Mouse (Mus musculus): ENCODE results near the gene Lrrc8d. TPM values are rescaled to one million over a fixed set of nuclear protein-coding genes. Genes with fewer than 3 reads are reported as not detected.

Gene Lrrc8d
- total and polyA plus RNA-seq, 3 experiments: 11.4 to 258 (median 21.9) TPM

GRCm38 (mm10) chr5:105829008-105829586, 129.3 kb downstream of the Lrrc8d start:
- Histone ChIP-seq H3K27ac (ENCODE audit: control insufficient read depth, low read depth, low read length) (no peak overlapping the region), H3K36me3 (ENCODE audit: control insufficient read depth in 1 of 2, insufficient read depth in 2 of 2, low read length in 2 of 2) (no peaks in the 10 kb centered on the region), H3K9ac (ENCODE audit: control insufficient read depth, low read depth, low read length, poor library complexity, severe bottlenecking) (no peak overlapping the region), H3K79me2 (ENCODE audit: control insufficient read depth, insufficient read depth, low read length, poor library complexity) (no peaks in the 10 kb centered on the region), H3K9me3 (replicated peaks; ENCODE audit: insufficient read depth, low read length) (no peaks in the 10 kb centered on the region), H3K4me1 (ENCODE audit: control insufficient read depth in 1 of 2, insufficient read depth in 2 of 2, low read length in 2 of 2) (no peaks in the 10 kb centered on the region; a peak in 1 of 4 replicates), H3K4me3 (ENCODE audit: control insufficient read depth in 1 of 2, insufficient read depth in 1 of 2, low read depth in 2 of 2, low read length in 2 of 2) (no peak overlapping the region), H3K27me3 (ENCODE audit: control insufficient read depth in 1 of 2, insufficient read depth in 2 of 2, low read length in 2 of 2) (0 out of 4 replicates have a peak, but pooled peaks cover 0 to 1% of the 10 kb centered on the region in 2 experiments)
- TF ChIP-seq MEF2A (IDR thresholded peaks at IDR 0.05; ENCODE audit: extremely low read depth, insufficient replicate concordance, low read depth, low read length, poor library complexity, severe bottlenecking): no peak
- TF ChIP-seq MYB (IDR thresholded peaks at IDR 0.05; ENCODE audit: low read depth, low read length): no peak
- no peak for TF ChIP-seq SMC3 (IDR thresholded peaks at IDR 0.05; ENCODE audit: low read depth, low read length)
- TF ChIP-seq CHD2 (IDR thresholded peaks at IDR 0.05; ENCODE audit: low read length): no peak
- TF ChIP-seq TCF12 (IDR thresholded peaks at IDR 0.05; ENCODE audit: low read depth, low read length): no peak
- no peak for TF ChIP-seq GABPA (IDR thresholded peaks at IDR 0.05; ENCODE audit: low read depth, low read length)
- TF ChIP-seq ETS1 (IDR thresholded peaks at IDR 0.05; ENCODE audit: low read depth, low read length): no peak
- TF ChIP-seq KAT2A (conservative IDR thresholded peaks at IDR 0.05; ENCODE audit: low read depth, low read length): no peak
- DNase-seq (ENCODE audit: low read depth, low spot score): no peak

DNA sequence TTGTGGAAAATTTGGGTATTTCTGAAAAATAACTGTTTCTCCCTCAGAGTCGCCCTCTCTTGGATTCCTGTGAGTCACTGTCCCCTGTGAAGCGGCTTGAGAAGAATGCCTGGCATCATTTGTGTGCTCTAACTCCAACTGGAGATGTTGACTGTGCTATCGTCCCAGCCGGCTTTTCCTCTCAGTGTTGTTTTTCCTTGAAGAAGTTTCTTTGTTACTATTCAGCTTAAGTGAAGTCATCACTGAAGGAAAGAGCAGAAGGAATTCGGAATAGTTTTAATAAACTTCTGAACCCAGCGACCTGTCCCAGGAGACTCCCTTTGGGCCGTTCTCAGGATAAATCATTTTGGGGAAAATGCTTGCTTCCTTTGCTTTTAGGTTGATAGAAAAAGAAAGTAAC, 132.4 kb downstream of the Lrrc8d start:
- no peaks in the 10 kb centered on the region for H3K79me2 ChIP-seq (ENCODE audit: control insufficient read depth, insufficient read depth, low read length, poor library complexity)
- H3K9ac ChIP-seq (ENCODE audit: control insufficient read depth, low read depth, low read length, poor library complexity, severe bottlenecking): no peak overlapping the region
- TF ChIP-seq NELFE (IDR thresholded peaks at IDR 0.05; ENCODE audit: low read depth, low read length): no peak
- no peak for TF ChIP-seq E2F4 (IDR thresholded peaks at IDR 0.05; ENCODE audit: borderline replicate concordance, low read depth, low read length)
- TF ChIP-seq CTCF (IDR thresholded peaks at IDR 0.05 in 2 of 3, conservative IDR thresholded peaks at IDR 0.05 in 1 of 3; ENCODE audit: control insufficient read depth in 1 of 3, insufficient read depth in 1 of 3, low read depth in 2 of 3, low read length in 3 of 3, poor library complexity in 1 of 3, severe bottlenecking in 1 of 3): no peak
- TF ChIP-seq KAT2A (conservative IDR thresholded peaks at IDR 0.05; ENCODE audit: low read depth, low read length): no peak
- TF ChIP-seq MYC (IDR thresholded peaks at IDR 0.05; ENCODE audit: low read depth, low read length): no peak
- no peak for TF ChIP-seq ZC3H11A (IDR thresholded peaks at IDR 0.05; ENCODE audit: low read depth, low read length)
- TF ChIP-seq MEF2A (IDR thresholded peaks at IDR 0.05; ENCODE audit: extremely low read depth, insufficient replicate concordance, low read depth, low read length, poor library complexity, severe bottlenecking): no peak
- no peak for TF ChIP-seq POLR2AphosphoS2 (IDR thresholded peaks at IDR 0.05; ENCODE audit: low read length)
- no peak for TF ChIP-seq MAFK (IDR thresholded peaks at IDR 0.05; ENCODE audit: borderline replicate concordance, low read depth, low read length)
- TF ChIP-seq GABPA (IDR thresholded peaks at IDR 0.05; ENCODE audit: low read depth, low read length): no peak
- no peak for TF ChIP-seq EP300 (IDR thresholded peaks at IDR 0.05; ENCODE audit: low read depth in 1 of 2, low read length in 2 of 2)
- TF ChIP-seq HCFC1 (IDR thresholded peaks at IDR 0.05; ENCODE audit: low read depth, low read length): no peak
- TF ChIP-seq BHLHE40 (IDR thresholded peaks at IDR 0.05; ENCODE audit: borderline replicate concordance, low read depth, low read length): no peak
- no peak overlapping the region for H3K27ac ChIP-seq (ENCODE audit: control insufficient read depth, low read depth, low read length)
- no peaks in the 10 kb centered on the region for H3K36me3 ChIP-seq (ENCODE audit: control insufficient read depth in 1 of 2, insufficient read depth in 2 of 2, low read length in 2 of 2)
- H3K9me3 ChIP-seq (replicated peaks; ENCODE audit: insufficient read depth, low read length): no peaks in the 10 kb centered on the region
- H3K4me1 ChIP-seq (ENCODE audit: control insufficient read depth in 1 of 2, insufficient read depth in 2 of 2, low read length in 2 of 2): no peaks in the 10 kb centered on the region
- no peak overlapping the region for H3K4me3 ChIP-seq (ENCODE audit: control insufficient read depth in 1 of 2, insufficient read depth in 1 of 2, low read depth in 2 of 2, low read length in 2 of 2)
- 0 out of 4 replicates have a peak, but pooled peaks cover 0 to 1% of the 10 kb centered on the region in 2 experiments for H3K27me3 ChIP-seq (ENCODE audit: control insufficient read depth in 1 of 2, insufficient read depth in 2 of 2, low read length in 2 of 2)
- no peak for DNase-seq (ENCODE audit: low read depth, low spot score)

Measured in MEL (cell line).